12 mouse cellular contexts compared by ENCODE assay signal in genomic region chr3:108467760-108468159, GRCm38 (mm10). TPM values are rescaled to one million over a fixed set of nuclear protein-coding genes. Genes with fewer than 3 reads are reported as not detected.
A peak's percentile ranks its signal among the peaks of the same experiment; 100 is the strongest.
DNase-seq lines count a peak whose midpoint lies in the region; ATAC-seq and TF ChIP-seq lines count a peak whose summit lies in the region.
"Had no signal": no experiment of that assay in that cellular context is flagged by ENCODE, and none has a peak within 500 bp of the region (broad histone marks: within the 10 kb centered on the region; RNA-seq: fewer than 3 reads in every experiment).

No protein-coding gene starts in this region.

- H3K36me3 ChIP-seq in kidney, embryonic 16.5 days (ENCODE audit: insufficient read depth, low read length) = no peaks in the 10 kb centered on the region
- no peaks in the 10 kb centered on the region for H3K36me3 ChIP-seq in CH12.LX (replicated peaks in 1 of 2; ENCODE audit: control insufficient read depth in 1 of 2, insufficient read depth in 1 of 2, low read length in 1 of 2)
- H3K36me3 ChIP-seq: embryonic facial prominence, embryonic 13.5 days had no signal

- no peak overlapping the region for H3K9ac ChIP-seq in kidney, embryonic 16.5 days (replicated peaks; ENCODE audit: low read length)
- no peak overlapping the region for H3K9ac ChIP-seq in CH12.LX (ENCODE audit: insufficient read depth, low read depth)
- H3K9ac ChIP-seq: embryonic facial prominence, embryonic 13.5 days had no signal

- H3K27ac ChIP-seq in kidney, embryonic 16.5 days (ENCODE audit: low read length) = no peak overlapping the region
- no peak overlapping the region for H3K27ac ChIP-seq in CH12.LX (ENCODE audit: insufficient read depth, low read depth)
- H3K27ac ChIP-seq: embryonic facial prominence, embryonic 13.5 days had no signal

- in situ Hi-C loops in CH12.LX (cut with MboI; ENCODE audit: low pct_ligation_motif_present, low pct_unique_long_range_greater_than_20kb, low sequenced_read_pairs) = no loop called here

- 55% methylated on average over 8 of the region's 8 CpGs for WGBS in kidney, embryonic 16.5 days

- no peaks in the 10 kb centered on the region for H3K9me3 ChIP-seq in kidney, embryonic 16.5 days (ENCODE audit: low read length)
- no peaks in the 10 kb centered on the region for H3K9me3 ChIP-seq in CH12.LX (replicated peaks; ENCODE audit: low read length)
- H3K9me3 ChIP-seq: embryonic facial prominence, embryonic 13.5 days had no signal

- no peaks in the 10 kb centered on the region for H3K27me3 ChIP-seq in kidney, embryonic 16.5 days (ENCODE audit: insufficient read depth, low read length)
- H3K27me3 ChIP-seq in CH12.LX (replicated peaks) = no peaks in the 10 kb centered on the region
- H3K27me3 ChIP-seq: embryonic facial prominence, embryonic 13.5 days had no signal

- no peak overlapping the region for H3K4me2 ChIP-seq in kidney, embryonic 16.5 days (replicated peaks; ENCODE audit: low read depth, low read length)
- H3K4me2 ChIP-seq in CH12.LX (ENCODE audit: insufficient read depth, low read depth, poor library complexity, severe bottlenecking) = peak overlapping the region; percentile 17
- H3K4me2 ChIP-seq: embryonic facial prominence, embryonic 13.5 days had no signal

- dilution Hi-C loops in CH12.LX (cut with MboI; ENCODE audit: extremely low pct_ligation_motif_present, extremely low pct_unique_long_range_greater_than_20kb, low sequenced_read_pairs) = no loop called here

- TF ChIP-seq RAD21 in CH12.LX (IDR thresholded peaks at IDR 0.05; ENCODE audit: low read depth, low read length) = no peak

- no peak for TF ChIP-seq POLR2A in CH12.LX (IDR thresholded peaks at IDR 0.05; ENCODE audit: low read depth, low read length)

- H3K4me3 ChIP-seq in kidney, embryonic 16.5 days (ENCODE audit: low read length) = no peak overlapping the region
- peak overlapping the region in 1 of 3 experiments; percentile 22 for H3K4me3 ChIP-seq in CH12.LX (replicated peaks in 1 of 3; ENCODE audit: low read depth in 2 of 3, low read length in 2 of 3, poor library complexity in 1 of 3)
- H3K4me3 ChIP-seq: embryonic facial prominence, embryonic 13.5 days had no signal

- no peaks in the 10 kb centered on the region for H3K79me2 ChIP-seq in CH12.LX (replicated peaks; ENCODE audit: control insufficient read depth, extremely low read depth, insufficient read depth, poor library complexity, severe bottlenecking)

- 0 out of 2 replicates have a peak, but pooled peaks cover 4% of the 10 kb centered on the region for H3K4me1 ChIP-seq in kidney, embryonic 16.5 days (ENCODE audit: insufficient read depth, low read length)
- peaks cover 4 to 11% of the 10 kb centered on the region in 2 experiments; a peak in 3 of 4 replicates for H3K4me1 ChIP-seq in CH12.LX (ENCODE audit: control insufficient read depth in 1 of 2, insufficient read depth in 2 of 2)
- H3K4me1 ChIP-seq: embryonic facial prominence, embryonic 13.5 days had no signal

- peak; percentile 53 to 65 for DNase-seq in kidney, postnatal 4 days
- DNase-seq in CH12.LX (ENCODE audit: extremely low read depth) = peak; percentile 73
- peak; percentile 49 for DNase-seq in embryo, embryonic 10.5 days (ENCODE audit: low spot score)
- DNase-seq in lung, postnatal 36 days = peak; percentile 34
- no peak for DNase-seq in testis, postnatal 10 days (ENCODE audit: low spot score)
- DNase-seq: adrenal gland, postnatal 36 days; cerebellum, adult 18-20 months; heart, postnatal 14 days had no signal

- ATAC-seq in kidney, embryonic 16.5 days (ENCODE audit: low FRiP score, low TSS enrichment) = no peak
- no peak for ATAC-seq in cerebellum, adult (ENCODE audit: insufficient number of reproducible peaks, low FRiP score, low TSS enrichment)
- ATAC-seq: forebrain, embryonic 16.5 days had no signal

- TF ChIP-seq CTCF in CH12.LX (conservative IDR thresholded peaks at IDR 0.05 in 1 of 2, IDR thresholded peaks at IDR 0.05 in 1 of 2; ENCODE audit: low read depth in 2 of 2, low read length in 2 of 2) = no peak

- TF ChIP-seq EP300 in CH12.LX (IDR thresholded peaks at IDR 0.05; ENCODE audit: low read length) = no peak

TF ChIP-seq in CH12.LX, 34 proteins besides CTCF, POLR2A, EP300 and RAD21:
- 0 out of 2 replicates have a peak, but pooled peaks have one; percentile 30 for TF ChIP-seq ELF1 (IDR thresholded peaks at IDR 0.05; ENCODE audit: low read depth, low read length)
- TF ChIP-seq MYC (IDR thresholded peaks at IDR 0.05; ENCODE audit: low read depth, low read length) = no peak

RNA-seq across cellular contexts. Expression of gene Sars, which starts 22.8 kb away (rescaled TPM):
- polyA plus RNA-seq in kidney, embryonic 16.5 days (2015; fragmentation: Nextera tagmentation; extraction: Ambion mirVana) = 134 and 142 TPM in 2 replicates
- total RNA-seq in CH12.LX (2012; rRNA removed) = 255 and 373 TPM in 2 replicates
- 377 and 422 TPM in 2 replicates for total RNA-seq in CH12.LX (2014; rRNA removed)
- 394 and 470 TPM in 2 replicates for polyA plus RNA-seq in CH12.LX (2012; ENCODE audit: insufficient read length, low read depth)

RNA-seq across cellular contexts. Expression of gene Celsr2, which starts 52.4 kb away (rescaled TPM):
- polyA plus RNA-seq in kidney, embryonic 16.5 days (2015; fragmentation: Nextera tagmentation; extraction: Ambion mirVana) = 21.7 and 22.1 TPM in 2 replicates
- total RNA-seq in CH12.LX (2012; rRNA removed) (not detected in 2 replicates), CH12.LX (2014; rRNA removed) (not detected in 2 replicates)
- polyA plus RNA-seq in CH12.LX (2012; ENCODE audit: insufficient read length, low read depth) = not detected in 2 replicates

Comparison
In these comparisons a context has a peak if more than half of its experiments do, and no peak if none do; other contexts are left out.
1. RNA of gene Celsr2, which starts 52.4 kb away (polyA plus RNA-seq): 21.7 to 22.1 TPM in kidney, embryonic 16.5 days; not detected in CH12.LX; every median in the first group is over 10 times any median in the second.